Mouse (Mus musculus) heart, adult 18-20 months (tissue): ENCODE data around the gene Ankrd35. TPM values are rescaled to one million over a fixed set of nuclear protein-coding genes. Genes with fewer than 3 reads are reported as not detected.
"Not testable (repeated sequence)": the region's sequence is repeated elsewhere in the genome, so short reads cannot be mapped to it uniquely, and the experiment has no call there.

Source experiments
- DNase-seq, 2 experiments: peaks; one replicate each; pipeline ENCODE4 v3.0.0; 2021 to 2022; ENCODE audit warnings: mixed read lengths in 1 of 2
- total RNA-seq, 2 experiments: library from RNA; stranded (reverse); gene quantifications; 2 replicates each; pipeline ENCODE4 v1.2.3; 2021

The Ankrd35 gene
- total RNA-seq, 2 experiments from 2014 or later = 1.2 to 1.3 TPM

- no peak for DNase-seq
These were observed 37.1 kb downstream of the Ankrd35 start for GRCm38 (mm10) chr3:96706984-96707383.

- DNase-seq = peak; percentile 84 to 88
These were observed 38.2 kb downstream of the Ankrd35 start, which contains the start of gene Nudt17 for GRCm38 (mm10) chr3:96707903-96708683. TSS of gene Nudt17 (minus strand) at chr3:96708562.

GRCm38 (mm10) chr3:96708684-96709064, 38.7 kb downstream of the Ankrd35 start:
- DNase-seq = no peak

- no peak for DNase-seq
These were observed 44.4 kb downstream of the Ankrd35 start for GRCm38 (mm10) chr3:96714286-96714685.

GRCm38 (mm10) chr3:96715854-96716253, 45.9 kb downstream of the Ankrd35 start:
- peak in 1 of 2 experiments; percentile 35 for DNase-seq

- peak; percentile 19 to 43 for DNase-seq
These were observed 49.2 kb downstream of the Ankrd35 start for GRCm38 (mm10) chr3:96719173-96719572.

- peak; percentile 95 to 99 for DNase-seq
These were observed 57.5 kb downstream of the Ankrd35 start, which contains the start of the genes Polr3c and Rnf115 for GRCm38 (mm10) chr3:96727343-96727827. TSS of gene Polr3c (minus strand) at chr3:96727628. TSS of gene Rnf115 (plus strand) at chr3:96727664.

GRCm38 (mm10) chr3:96727828-96728633, 58.1 kb downstream of the Ankrd35 start:
- peak in 1 of 2 experiments; percentile 31 for DNase-seq

- no peak for DNase-seq
These were observed 58.9 kb downstream of the Ankrd35 start for GRCm38 (mm10) chr3:96728634-96729402.

GRCm38 (mm10) chr3:96729403-96729784, 59.5 kb downstream of the Ankrd35 start:
- no peak for DNase-seq

GRCm38 (mm10) chr3:96730785-96731184, 60.9 kb downstream of the Ankrd35 start:
- no peak for DNase-seq

GRCm38 (mm10) chr3:96733984-96734383, 64.1 kb downstream of the Ankrd35 start:
- no peak for DNase-seq

- no peak for DNase-seq
These were observed 65.3 kb downstream of the Ankrd35 start for GRCm38 (mm10) chr3:96735200-96735599.

GRCm38 (mm10) chr3:96737013-96737740, 67.2 kb downstream of the Ankrd35 start:
- peak in 1 of 2 experiments; percentile 28 for DNase-seq

GRCm38 (mm10) chr3:96737995-96738394, 68.1 kb downstream of the Ankrd35 start:
- no peak for DNase-seq

GRCm38 (mm10) chr3:96740279-96740678, 70.3 kb downstream of the Ankrd35 start:
- not testable (repeated sequence) for DNase-seq

Other genes starting within 250 kb of the Ankrd35 start
- gene BC107364, start 217.8 kb upstream of the Ankrd35 start, total RNA-seq = not detected
- gene Hfe2, start 145.0 kb upstream of the Ankrd35 start, total RNA-seq = 100 to 1,000 TPM; 279 to 290 TPM
- gene Txnip, start 112.2 kb upstream of the Ankrd35 start, total RNA-seq = 100 to 1,000 TPM; 435 to 530 TPM
- 1 to 10 TPM; 1.6 to 1.9 TPM for gene Gm16253, start 93.1 kb upstream of the Ankrd35 start, total RNA-seq
- gene Polr3gl, start 76.0 kb upstream of the Ankrd35 start, total RNA-seq = 10 to 100 TPM; 26.7 to 30.5 TPM
- 1 to 10 TPM in 1 of 2 experiments, under 1 TPM in 1; 0.59 to 1.4 TPM for gene Ankrd34a, start 73.5 kb upstream of the Ankrd35 start, total RNA-seq
- 10 to 100 TPM; 24.4 to 27.4 TPM for gene Lix1l, start 69.0 kb upstream of the Ankrd35 start, total RNA-seq
- 10 to 100 TPM; 36.5 to 37.2 TPM for gene Rbm8a, start 40.2 kb upstream of the Ankrd35 start, total RNA-seq
- gene Pex11b, start 34.8 kb upstream of the Ankrd35 start, total RNA-seq = 10 to 100 TPM; 32.7 to 36.3 TPM
- gene Gm42957, start 34.7 kb upstream of the Ankrd35 start, total RNA-seq = under 1 TPM in 1 of 2 experiments, not detected in 1; 0.18 TPM
- under 1 TPM; 0.62 to 0.69 TPM for gene Itga10, start 24.5 kb upstream of the Ankrd35 start, total RNA-seq
- 10 to 100 TPM; 13.4 to 15.3 TPM for gene Pias3, start 26.3 kb downstream of the Ankrd35 start, total RNA-seq
- gene Nudt17, start 38.4 kb downstream of the Ankrd35 start, total RNA-seq = 1 to 10 TPM; 2.7 to 5.3 TPM
- gene Polr3c, start 57.5 kb downstream of the Ankrd35 start, total RNA-seq = 10 to 100 TPM; 23.1 to 26.1 TPM
- gene Rnf115, start 57.5 kb downstream of the Ankrd35 start, total RNA-seq = 10 to 100 TPM; 22.5 to 22.6 TPM
- gene Pdzk1, start 159.2 kb downstream of the Ankrd35 start, total RNA-seq = not detected
- not detected for gene Cd160, start 159.2 kb downstream of the Ankrd35 start, total RNA-seq
- 10 to 100 TPM; 15.8 to 17.2 TPM for gene Gja5, start 234.6 kb downstream of the Ankrd35 start, total RNA-seq
- 10 to 100 TPM; 17.8 to 24.3 TPM for gene Gpr89, start 235.2 kb downstream of the Ankrd35 start, total RNA-seq